In the genomic region with DNA sequence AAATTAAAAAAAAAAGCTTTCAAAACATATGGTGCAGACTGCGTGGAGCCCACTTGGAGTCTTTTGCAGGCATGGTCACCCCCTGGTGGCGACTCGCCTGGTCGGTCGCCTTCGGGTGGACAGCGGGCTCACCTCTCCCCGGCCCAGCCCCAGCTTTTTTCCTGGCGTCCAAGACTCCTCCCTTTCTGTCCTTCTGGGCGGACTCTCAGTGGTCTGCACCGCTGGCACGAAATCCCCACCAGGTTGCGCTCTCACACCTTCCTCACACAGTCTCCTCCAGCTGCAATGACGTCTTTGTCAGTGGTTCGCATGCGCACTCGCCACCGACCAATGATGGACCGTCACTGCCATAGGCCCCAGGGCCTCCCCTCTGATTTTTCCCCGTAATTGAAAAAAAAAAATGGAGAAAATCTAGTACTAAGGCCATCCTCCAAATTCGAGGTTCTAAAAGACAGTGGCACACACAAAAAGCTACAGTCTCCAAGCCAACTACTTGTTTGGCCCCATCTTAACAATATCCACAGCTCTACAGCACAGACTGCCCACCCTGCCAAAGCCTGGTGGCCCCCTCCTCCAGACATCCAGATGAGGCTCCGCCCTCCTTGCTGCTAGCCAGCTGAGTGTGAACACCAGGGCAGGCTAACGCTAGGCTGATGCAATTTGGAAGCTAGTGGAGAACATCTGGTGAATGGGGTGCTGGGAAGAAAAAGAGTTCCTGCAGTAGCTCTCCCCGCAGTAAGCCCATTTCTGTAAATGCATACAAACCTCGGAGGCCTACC, we compare ENCODE assay signal across 8 mouse cellular contexts.
DNase-seq lines count a peak whose midpoint lies in the region; ATAC-seq lines count a peak whose summit lies in the region.

No protein-coding gene starts in this region.

- peak overlapping the region; percentile 36 for H3K4me2 ChIP-seq in hindbrain, embryonic 13.5 days

- DNase-seq in T-cell, adult 2 months (ENCODE audit: low spot score) = peak; percentile 18
- peak; percentile 58 to 71 for DNase-seq in cerebellum, postnatal 14 days
- DNase-seq in frontal cortex, postnatal 36 days (ENCODE audit: low spot score in 2 of 2) = peak; percentile 32 to 41
- peak; percentile 25 to 31 for DNase-seq in layer of hippocampus, postnatal 25 days (ENCODE audit: extremely low spot score in 1 of 2, low spot score in 1 of 2)
- peak; percentile 91 for DNase-seq in lung, postnatal 10 days
- DNase-seq in retina, embryonic 14.5 days (ENCODE audit: low spot score) = peak; percentile 80
- peak; percentile 21 to 34 for DNase-seq in urinary bladder, adult 18-20 months (ENCODE audit: low spot score in 2 of 2)

- no peaks in the 10 kb centered on the region for H3K36me3 ChIP-seq in hindbrain, embryonic 13.5 days

- H3K4me1 ChIP-seq in hindbrain, embryonic 13.5 days (replicated peaks) = no peaks in the 10 kb centered on the region

- peak overlapping the region; percentile 72 for H3K27ac ChIP-seq in hindbrain, embryonic 13.5 days

- WGBS in hindbrain, embryonic 13.5 days = 25% methylated on average over 25 of the region's 25 CpGs

- peak; percentile 98 for ATAC-seq in hindbrain, embryonic 13.5 days (ENCODE audit: low FRiP score)

- H3K9ac ChIP-seq in hindbrain, embryonic 13.5 days = no peak overlapping the region

- no peaks in the 10 kb centered on the region for H3K9me3 ChIP-seq in hindbrain, embryonic 13.5 days

- H3K27me3 ChIP-seq in hindbrain, embryonic 13.5 days = 0 out of 2 replicates have a peak, but pooled peaks cover 3% of the 10 kb centered on the region

- peak overlapping the region; percentile 30 for H3K4me3 ChIP-seq in hindbrain, embryonic 13.5 days

Comparison
In these comparisons a context has a peak if more than half of its experiments do, and no peak if none do; other contexts are left out.
1. Peak in every context shown above with its lines: DNase-seq, ATAC-seq, H3K4me3 ChIP-seq and H3K27ac ChIP-seq.
2. DNase-seq: peak in every context shown above with its lines; median percentile 91 in lung, postnatal 10 days; 80 in retina, embryonic 14.5 days; 64 in cerebellum, postnatal 14 days; 36 in frontal cortex, postnatal 36 days; 28 in layer of hippocampus, postnatal 25 days; 28 in urinary bladder, adult 18-20 months; 18 in T-cell, adult 2 months.